Mouse (Mus musculus) T-helper 2 cell (primary cell): ENCODE results near the gene Tdrd1.

Experiments used
- in situ Hi-C: fragments of 300-600 bp; cut with MboI, MseI; formaldehyde crosslinking; loops from one replicate; pipeline ENCODE4 v1.15.1; 2025; ENCODE audit warnings: high pct_unique_total_duplicates

Gene Tdrd1

GRCm38 (mm10) chr19:56828305-56828704 lies 2.3 kb downstream of the Tdrd1 start:
- in situ Hi-C loops, result no loop called here

- in situ Hi-C loops, result no loop called here
These were observed 3.3 kb downstream of the Tdrd1 start for GRCm38 (mm10) chr19:56829267-56829666.

- in situ Hi-C loops, result no loop called here
These were observed 4.2 kb downstream of the Tdrd1 start for GRCm38 (mm10) chr19:56830163-56830562.

GRCm38 (mm10) chr19:56835340-56835739 lies 9.3 kb downstream of the Tdrd1 start:
- in situ Hi-C loops, result no loop called here

- in situ Hi-C loops, result no loop called here
These were observed 13.1 kb downstream of the Tdrd1 start for GRCm38 (mm10) chr19:56838942-56839706.

GRCm38 (mm10) chr19:56842974-56843373 lies 17.0 kb downstream of the Tdrd1 start:
- in situ Hi-C loops, result no loop called here

- in situ Hi-C loops, result no loop called here
These were observed 26.6 kb downstream of the Tdrd1 start for GRCm38 (mm10) chr19:56852590-56852989.

GRCm38 (mm10) chr19:56856455-56856854 lies 30.4 kb downstream of the Tdrd1 start:
- in situ Hi-C loops, result no loop called here

GRCm38 (mm10) chr19:56867701-56868100 lies 41.7 kb downstream of the Tdrd1 start:
- in situ Hi-C loops, result no loop called here

GRCm38 (mm10) chr19:56873816-56874600 lies 48.0 kb downstream of the Tdrd1 start, which contains the start of gene Vwa2:
TSS of gene Vwa2 (plus strand) at chr19:56874249.
- in situ Hi-C loops, result no loop called here

- in situ Hi-C loops, result no loop called here
These were observed 48.7 kb downstream of the Tdrd1 start for GRCm38 (mm10) chr19:56874601-56875315.

GRCm38 (mm10) chr19:56877364-56877763 lies 51.4 kb downstream of the Tdrd1 start:
- in situ Hi-C loops, result no loop called here

GRCm38 (mm10) chr19:56887879-56888278 lies 61.9 kb downstream of the Tdrd1 start:
- in situ Hi-C loops, result no loop called here

GRCm38 (mm10) chr19:56888654-56889053 lies 62.6 kb downstream of the Tdrd1 start:
- in situ Hi-C loops, result no loop called here

GRCm38 (mm10) chr19:56891438-56891837 lies 65.4 kb downstream of the Tdrd1 start:
- in situ Hi-C loops, result no loop called here

GRCm38 (mm10) chr19:56892586-56892985 lies 66.6 kb downstream of the Tdrd1 start:
- in situ Hi-C loops, result no loop called here

- in situ Hi-C loops, result no loop called here
These were observed 67.3 kb downstream of the Tdrd1 start for GRCm38 (mm10) chr19:56893326-56893725.

GRCm38 (mm10) chr19:56897654-56898053 lies 71.6 kb downstream of the Tdrd1 start:
- in situ Hi-C loops, result no loop called here

GRCm38 (mm10) chr19:56904095-56904494 lies 78.1 kb downstream of the Tdrd1 start:
- in situ Hi-C loops, result loop anchor here (25.0 kb wide), 1 partner anchor 258 kb away; no protein-coding TSS in a partner anchor

GRCm38 (mm10) chr19:56905395-56905794 lies 79.4 kb downstream of the Tdrd1 start:
- in situ Hi-C loops, result loop anchor here (25.0 kb wide), 1 partner anchor 257 kb away; no protein-coding TSS in a partner anchor

GRCm38 (mm10) chr19:56907850-56908249 lies 81.8 kb downstream of the Tdrd1 start:
- in situ Hi-C loops, result loop anchor here (25.0 kb wide), 1 partner anchor 254 kb away; no protein-coding TSS in a partner anchor
